Mouse (Mus musculus): ENCODE results near the gene Dctn3. TPM values are rescaled to one million over a fixed set of nuclear protein-coding genes. Genes with fewer than 3 reads are reported as not detected.
"Not testable (repeated sequence)": the region's sequence is repeated elsewhere in the genome, so short reads cannot be mapped to it uniquely, and the experiment has no call there.

Dctn3 gene
- 103 and 106 TPM in 2 replicates for polyA plus RNA-seq (2014; fragmentation: Nextera tagmentation; extraction: Ambion mirVana)

GRCm38 (mm10) chr4:41722918-41723351, at the start of gene Dctn3:
Dctn3 (minus strand) TSS chr4:41723170.
- DNase-seq (peak; percentile 98), ATAC-seq (ENCODE audit: insufficient read depth) (peak; percentile 98)
- no peak within 1 kb of the TSS for H3K27ac ChIP-seq (ENCODE audit: low read depth)
- H3K9me3 ChIP-seq (ENCODE audit: low read depth, low read length): no peaks in the 10 kb centered on the region
- H3K36me3 ChIP-seq (ENCODE audit: insufficient read depth): peaks cover 19% of the 10 kb centered on the region
- H3K4me1 ChIP-seq (ENCODE audit: insufficient read depth): no peaks in the 10 kb centered on the region
- peak within 1 kb of the TSS; percentile 81 for H3K9ac ChIP-seq
- peak within 1 kb of the TSS; percentile 89 for H3K4me2 ChIP-seq
- H3K27me3 ChIP-seq (ENCODE audit: insufficient read depth, low read length): peaks cover 41% of the 10 kb centered on the region
- no peak for TF ChIP-seq CTCF (IDR thresholded peaks at IDR 0.05; ENCODE audit: low read depth)
- peak within 1 kb of the TSS; percentile 88 for H3K4me3 ChIP-seq (ENCODE audit: low read depth, low read length)
- under 1% methylated on average over 27 of the region's 27 CpGs for WGBS

- not testable (repeated sequence) for H3K4me3 ChIP-seq (ENCODE audit: low read depth, low read length); H3K36me3 ChIP-seq (ENCODE audit: insufficient read depth); H3K9ac ChIP-seq; ATAC-seq (ENCODE audit: insufficient read depth); DNase-seq; H3K27ac ChIP-seq (ENCODE audit: low read depth); H3K4me1 ChIP-seq (ENCODE audit: insufficient read depth); H3K27me3 ChIP-seq (ENCODE audit: insufficient read depth, low read length); H3K9me3 ChIP-seq (ENCODE audit: low read depth, low read length); H3K4me2 ChIP-seq
- 78% methylated on average over 10 of the region's 10 CpGs for whole genome bisulfite sequencing
These were observed 44.3 kb upstream of the Dctn3 start for GRCm38 (mm10) chr4:41767301-41767700.

- not testable (repeated sequence) for H3K4me3 ChIP-seq (ENCODE audit: low read depth, low read length)
These were observed 40.2 kb upstream of the Dctn3 start for GRCm38 (mm10) chr4:41763176-41763575.

GRCm38 (mm10) chr4:41762688-41763114, 39.7 kb upstream of the Dctn3 start:
- Histone ChIP-seq H3K27ac (ENCODE audit: low read depth) (peak overlapping the region; percentile 92), H3K4me3 (ENCODE audit: low read depth, low read length) (peak overlapping the region; percentile 46; the same call in 1 of the 2 replicates), H3K4me2 (peak overlapping the region; percentile 74), H3K9ac (peak overlapping the region; percentile 38; the same call in 1 of the 2 replicates), H3K4me1 (ENCODE audit: insufficient read depth) (peaks cover 15% of the 10 kb centered on the region; the same call in 1 of the 2 replicates)
- not testable (repeated sequence) for H3K9me3 ChIP-seq (ENCODE audit: low read depth, low read length); H3K36me3 ChIP-seq (ENCODE audit: insufficient read depth); H3K27me3 ChIP-seq (ENCODE audit: insufficient read depth, low read length)
- peak; percentile 84 for DNase-seq
- WGBS: 33% methylated on average over 8 of the region's 8 CpGs
- peak; percentile 47; the same call in 1 of the 2 replicates for ATAC-seq (ENCODE audit: insufficient read depth)

More at GRCm38 (mm10) chr4:41763176-41763575, 40.2 kb upstream of the Dctn3 start:
- ATAC-seq (ENCODE audit: insufficient read depth); H3K9ac ChIP-seq; H3K36me3 ChIP-seq (ENCODE audit: insufficient read depth); H3K27ac ChIP-seq (ENCODE audit: low read depth); H3K27me3 ChIP-seq (ENCODE audit: insufficient read depth, low read length); H3K9me3 ChIP-seq (ENCODE audit: low read depth, low read length); DNase-seq: not testable (repeated sequence)
- H3K4me2 ChIP-seq: peak overlapping the region; percentile 74
- peaks cover 15% of the 10 kb centered on the region; the same call in 1 of the 2 replicates for H3K4me1 ChIP-seq (ENCODE audit: insufficient read depth)
- 76% methylated on average over 3 of the region's 6 CpGs for WGBS

GRCm38 (mm10) chr4:41762099-41762687, 39.2 kb upstream of the Dctn3 start:
- H3K9me3 ChIP-seq (ENCODE audit: low read depth, low read length): no peaks in the 10 kb centered on the region
- peak overlapping the region; percentile 74 for H3K4me2 ChIP-seq
- peak overlapping the region; percentile 92 for H3K27ac ChIP-seq (ENCODE audit: low read depth)
- no peak for TF ChIP-seq CTCF (IDR thresholded peaks at IDR 0.05; ENCODE audit: low read depth)
- H3K36me3 ChIP-seq (ENCODE audit: insufficient read depth): peaks cover 12% of the 10 kb centered on the region; the same call in 1 of the 2 replicates
- peak overlapping the region; percentile 38 for H3K9ac ChIP-seq
- 28% methylated on average over 8 of the region's 8 CpGs for WGBS
- no peaks in the 10 kb centered on the region for H3K27me3 ChIP-seq (ENCODE audit: insufficient read depth, low read length)
- ATAC-seq (ENCODE audit: insufficient read depth) (peak; percentile 67), DNase-seq (peak; percentile 80)
- peaks cover 15% of the 10 kb centered on the region; the same call in 1 of the 2 replicates for H3K4me1 ChIP-seq (ENCODE audit: insufficient read depth)
- H3K4me3 ChIP-seq (ENCODE audit: low read depth, low read length): peak overlapping the region; percentile 46

GRCm38 (mm10) chr4:41761680-41762079, 38.7 kb upstream of the Dctn3 start:
- ATAC-seq (ENCODE audit: insufficient read depth) (no peak), DNase-seq (peak; percentile 19)
- H3K4me1 ChIP-seq (ENCODE audit: insufficient read depth): peaks cover 15% of the 10 kb centered on the region; the same call in 1 of the 2 replicates

GRCm38 (mm10) chr4:41760911-41761310, 37.9 kb upstream of the Dctn3 start:
- Histone ChIP-seq H3K9ac (peak overlapping the region; percentile 64), H3K27me3 (ENCODE audit: insufficient read depth, low read length) (no peaks in the 10 kb centered on the region), H3K9me3 (ENCODE audit: low read depth, low read length) (no peaks in the 10 kb centered on the region), H3K4me1 (ENCODE audit: insufficient read depth) (peaks cover 15% of the 10 kb centered on the region; the same call in 1 of the 2 replicates), H3K4me3 (ENCODE audit: low read depth, low read length) (peak overlapping the region; percentile 46), H3K4me2 (peak overlapping the region; percentile 74), H3K36me3 (ENCODE audit: insufficient read depth) (peaks cover 9% of the 10 kb centered on the region; the same call in 1 of the 2 replicates), H3K27ac (ENCODE audit: low read depth) (peak overlapping the region; percentile 92)
- ATAC-seq (ENCODE audit: insufficient read depth) (no peak; the same call in none of the 2 replicates), DNase-seq (no peak)
- TF ChIP-seq CTCF (IDR thresholded peaks at IDR 0.05; ENCODE audit: low read depth): no peak
- WGBS: 64% methylated on average over 4 of the region's 4 CpGs

More at GRCm38 (mm10) chr4:41761680-41762079, 38.7 kb upstream of the Dctn3 start:
- no peaks in the 10 kb centered on the region for H3K9me3 ChIP-seq (ENCODE audit: low read depth, low read length)
- peaks cover 12% of the 10 kb centered on the region; the same call in 1 of the 2 replicates for H3K36me3 ChIP-seq (ENCODE audit: insufficient read depth)
- H3K4me2 ChIP-seq: peak overlapping the region; percentile 74
- no peaks in the 10 kb centered on the region for H3K27me3 ChIP-seq (ENCODE audit: insufficient read depth, low read length)
- no peak for TF ChIP-seq CTCF (IDR thresholded peaks at IDR 0.05; ENCODE audit: low read depth)
- peak overlapping the region; percentile 46 for H3K4me3 ChIP-seq (ENCODE audit: low read depth, low read length)
- H3K9ac ChIP-seq: peak overlapping the region; percentile 0; the same call in 1 of the 2 replicates
- peak overlapping the region; percentile 92 for H3K27ac ChIP-seq (ENCODE audit: low read depth)
